Mouse (Mus musculus) kidney, postnatal 4 days (tissue): ENCODE measurements around the gene Smarca1.

ENCODE experiments used
- DNase-seq, 2 experiments: peaks; one replicate each; pipeline ENCODE4 v3.0.0; 2021; ENCODE audit warnings: mixed read lengths in 2 of 2

Smarca1 gene

GRCm38 (mm10) chrX:47892431-47893024 is at the start of gene Smarca1:
Gene Smarca1 (minus strand): TSS chrX:47892974.
- no peak for DNase-seq

- peak; percentile 55 to 69 for DNase-seq
Measured at GRCm38 (mm10) chrX:47937740-47938139, 45.0 kb upstream of the Smarca1 start.

- peak; percentile 13 to 32 for DNase-seq
Measured at GRCm38 (mm10) chrX:47936885-47937284, 44.1 kb upstream of the Smarca1 start.

GRCm38 (mm10) chrX:47934352-47934751 is 41.6 kb upstream of the Smarca1 start:
- DNase-seq, result no peak

- DNase-seq, result no peak
Measured at GRCm38 (mm10) chrX:47930449-47930848, 37.7 kb upstream of the Smarca1 start.

- DNase-seq, result no peak
Measured at GRCm38 (mm10) chrX:47927981-47928380, 35.2 kb upstream of the Smarca1 start.

GRCm38 (mm10) chrX:47920541-47920940 is 27.8 kb upstream of the Smarca1 start:
- DNase-seq, result no peak

- DNase-seq, result no peak
Measured at GRCm38 (mm10) chrX:47916831-47917230, 24.1 kb upstream of the Smarca1 start.

- no peak for DNase-seq
Measured at GRCm38 (mm10) chrX:47913543-47913938, 20.8 kb upstream of the Smarca1 start.

- peak; percentile 21 to 29 for DNase-seq
Measured at GRCm38 (mm10) chrX:47912904-47913542, 20.2 kb upstream of the Smarca1 start.

- peak; percentile 77 to 83 for DNase-seq
Measured at GRCm38 (mm10) chrX:47912306-47912792, 19.6 kb upstream of the Smarca1 start, which contains the start of gene Ocrl. Gene Ocrl (plus strand): TSS chrX:47912387.

GRCm38 (mm10) chrX:47891907-47892430 is 805 bp downstream of the Smarca1 start:
- peak; percentile 33 for DNase-seq

GRCm38 (mm10) chrX:47891243-47891906 is 1.4 kb downstream of the Smarca1 start:
- DNase-seq, result no peak

GRCm38 (mm10) chrX:47887401-47887800 is 5.4 kb downstream of the Smarca1 start:
- DNase-seq, result no peak

- no peak for DNase-seq
Measured at GRCm38 (mm10) chrX:47882813-47883212, 10.0 kb downstream of the Smarca1 start.

GRCm38 (mm10) chrX:47880052-47880451 is 12.7 kb downstream of the Smarca1 start:
- peak; percentile 72 to 82 for DNase-seq

GRCm38 (mm10) chrX:47858544-47858943 is 34.2 kb downstream of the Smarca1 start:
- DNase-seq, result no peak

GRCm38 (mm10) chrX:47835835-47836195 is 57.0 kb downstream of the Smarca1 start:
- DNase-seq, result no peak

GRCm38 (mm10) chrX:47835098-47835834 is 57.5 kb downstream of the Smarca1 start:
- no peak for DNase-seq

GRCm38 (mm10) chrX:47833431-47833830 is 59.3 kb downstream of the Smarca1 start:
- DNase-seq, result no peak

- DNase-seq, result no peak
Measured at GRCm38 (mm10) chrX:47820566-47820965, 72.2 kb downstream of the Smarca1 start.

GRCm38 (mm10) chrX:47808717-47809116 is 84.1 kb downstream of the Smarca1 start:
- DNase-seq, result no peak

GRCm38 (mm10) chrX:47764440-47764839 is 128.3 kb downstream of the Smarca1 start:
- DNase-seq, result no peak
